ENCODE assay signal across 11 mouse cellular contexts in the genomic region with DNA sequence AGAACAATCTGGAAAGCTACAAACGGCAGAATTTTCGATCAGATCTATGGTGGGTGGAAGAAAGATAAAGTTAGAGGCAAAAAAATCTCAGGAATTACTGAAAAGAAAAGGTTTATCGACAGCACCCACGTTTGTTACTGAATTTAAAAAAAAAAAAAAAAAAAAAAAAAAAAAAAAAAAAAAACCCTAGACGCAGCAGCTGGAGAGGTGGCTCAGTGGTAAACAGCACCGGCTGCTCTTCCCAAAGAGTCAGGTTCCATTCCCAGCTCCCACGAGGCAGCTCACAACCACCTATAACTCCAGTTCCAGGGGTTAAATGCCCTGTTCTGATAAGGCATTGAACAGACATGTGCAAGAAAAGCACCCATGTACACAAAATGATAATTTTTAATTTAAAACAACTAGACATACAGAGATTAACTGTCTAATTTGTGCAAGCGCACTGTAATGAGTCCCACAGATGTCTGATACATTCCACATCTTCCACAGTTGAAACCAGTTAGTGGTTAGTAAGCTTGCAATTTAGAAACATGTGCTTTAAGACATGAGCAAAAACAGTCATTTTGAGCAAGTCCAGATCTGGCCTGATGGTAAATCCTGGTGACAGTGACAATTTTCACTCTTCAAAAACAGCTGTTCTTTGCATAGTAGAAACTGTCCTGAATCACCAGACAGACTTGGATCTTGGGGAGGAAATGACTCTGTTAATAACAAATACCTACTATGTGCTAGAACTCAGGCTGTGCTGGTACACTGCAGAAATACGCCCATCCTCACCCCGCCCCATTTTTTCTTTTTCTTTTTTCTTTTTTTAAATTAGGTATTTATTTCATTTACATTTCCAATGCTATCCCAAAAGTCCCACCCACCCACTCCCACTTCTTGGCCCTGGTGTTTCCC.
"Had no signal": no experiment of that assay in that cellular context is flagged by ENCODE, and none has a peak within 500 bp of the region (broad histone marks: within the 10 kb centered on the region; RNA-seq: fewer than 3 reads in every experiment).

No protein-coding gene starts in this region.

- H3K4me2 ChIP-seq: liver, embryonic 12.5 days; lung, embryonic 14.5 days; neural tube, embryonic 12.5 days had no signal

- H3K36me3 ChIP-seq: limb, embryonic 15.5 days; liver, embryonic 12.5 days; midbrain, embryonic 10.5 days; neural tube, embryonic 12.5 days had no signal

- H3K27me3 ChIP-seq: limb, embryonic 15.5 days; liver, embryonic 12.5 days; neural tube, embryonic 12.5 days had no signal

- ATAC-seq: liver, embryonic 12.5 days had no signal

- H3K9ac ChIP-seq: limb, embryonic 15.5 days; liver, embryonic 12.5 days; lung, embryonic 14.5 days; neural tube, embryonic 12.5 days had no signal

- H3K27ac ChIP-seq: kidney, postnatal 0 days; limb, embryonic 15.5 days; liver, embryonic 12.5 days; midbrain, embryonic 10.5 days; neural tube, embryonic 12.5 days had no signal

- H3K9me3 ChIP-seq: limb, embryonic 15.5 days; liver, embryonic 12.5 days; midbrain, embryonic 10.5 days; neural tube, embryonic 12.5 days had no signal

- DNase-seq: layer of hippocampus, adult 9-11 months; lung, embryonic 14.5 days; lung, postnatal 10 days; lung, postnatal 4 days; thymus, adult 2 months; thymus, postnatal 25 days had no signal

- H3K4me3 ChIP-seq: limb, embryonic 15.5 days; liver, embryonic 12.5 days; midbrain, embryonic 10.5 days; neural tube, embryonic 12.5 days had no signal

- H3K4me1 ChIP-seq: liver, embryonic 12.5 days; midbrain, embryonic 10.5 days; neural tube, embryonic 12.5 days had no signal
